Mouse (Mus musculus) kidney, embryonic 16.5 days (tissue): ENCODE data around the gene Tmem50a. TPM values are rescaled to one million over a fixed set of nuclear protein-coding genes. Genes with fewer than 3 reads are reported as not detected.
"Not testable (repeated sequence)": the region's sequence is repeated elsewhere in the genome, so short reads cannot be mapped to it uniquely, and the experiment has no call there.

Source experiments
- ATAC-seq: fragments of 200-750 bp; cut with Nextera tagmentation; 2 replicates; pipeline ENCODE4 v1.8.0; 2017; ENCODE audit warnings: moderate TSS enrichment; ENCODE audit not compliant: low FRiP score, low TSS enrichment
- H3K27ac ChIP-seq: fragments of 300-500 bp; sonication (generic); 2 replicates; pipeline ENCODE4 v1.5.1; 2014; ENCODE audit warnings: low read length
- H3K27me3 ChIP-seq: fragments of 300-500 bp; sonication (generic); 2 replicates; pipeline ENCODE4 v1.6.1; 2014; ENCODE audit warnings: low read length, control low read depth, mixed read lengths; ENCODE audit not compliant: insufficient read depth
- H3K36me3 ChIP-seq: fragments of 300-500 bp; sonication (generic); 2 replicates; pipeline ENCODE4 v1.6.1; 2014; ENCODE audit warnings: low read length, control low read depth, mixed read lengths; ENCODE audit not compliant: insufficient read depth
- H3K4me1 ChIP-seq: fragments of 300-500 bp; sonication (generic); 2 replicates; pipeline ENCODE4 v1.6.1; 2014; ENCODE audit warnings: low read length, control low read depth, mixed read lengths; ENCODE audit not compliant: insufficient read depth
- H3K4me2 ChIP-seq: fragments of 300-500 bp; sonication (generic); replicated peaks from 2 replicates; pipeline ENCODE4 v1.6.1; 2014; ENCODE audit warnings: low read depth, low read length
- H3K4me3 ChIP-seq: fragments of 300-500 bp; sonication (generic); 2 replicates; pipeline ENCODE4 v1.5.1; 2014; ENCODE audit warnings: mild to moderate bottlenecking, low read length
- H3K9ac ChIP-seq: fragments of 300-500 bp; sonication (generic); replicated peaks from 2 replicates; pipeline ENCODE4 v1.6.1; 2014; ENCODE audit warnings: low read length
- H3K9me3 ChIP-seq: fragments of 300-500 bp; sonication (generic); 2 replicates; pipeline ENCODE4 v1.6.1; 2016; ENCODE audit warnings: low read length, control low read depth
- WGBS: fragments of 180-500 bp; shearing (Covaris S2); extraction: QIAGEN DNeasy Blood & Tissue Kit; methylation state at CpG from one replicate; pipeline ENCODE4 v1.1.7; 2014; 5-methylcytosine and 5-hydroxymethylcytosine counted together
- polyA plus RNA-seq: library from polyadenylated mRNA; unstranded; fragments of >200 nt; fragmentation: Nextera tagmentation; extraction: Ambion mirVana; gene quantifications from 2 replicates; pipeline ENCODE4 v1.2.1, GENCODE M21; 2015

The Tmem50a gene
- polyA plus RNA-seq, 1 experiment from 2014 or later = 177 TPM

DNA sequence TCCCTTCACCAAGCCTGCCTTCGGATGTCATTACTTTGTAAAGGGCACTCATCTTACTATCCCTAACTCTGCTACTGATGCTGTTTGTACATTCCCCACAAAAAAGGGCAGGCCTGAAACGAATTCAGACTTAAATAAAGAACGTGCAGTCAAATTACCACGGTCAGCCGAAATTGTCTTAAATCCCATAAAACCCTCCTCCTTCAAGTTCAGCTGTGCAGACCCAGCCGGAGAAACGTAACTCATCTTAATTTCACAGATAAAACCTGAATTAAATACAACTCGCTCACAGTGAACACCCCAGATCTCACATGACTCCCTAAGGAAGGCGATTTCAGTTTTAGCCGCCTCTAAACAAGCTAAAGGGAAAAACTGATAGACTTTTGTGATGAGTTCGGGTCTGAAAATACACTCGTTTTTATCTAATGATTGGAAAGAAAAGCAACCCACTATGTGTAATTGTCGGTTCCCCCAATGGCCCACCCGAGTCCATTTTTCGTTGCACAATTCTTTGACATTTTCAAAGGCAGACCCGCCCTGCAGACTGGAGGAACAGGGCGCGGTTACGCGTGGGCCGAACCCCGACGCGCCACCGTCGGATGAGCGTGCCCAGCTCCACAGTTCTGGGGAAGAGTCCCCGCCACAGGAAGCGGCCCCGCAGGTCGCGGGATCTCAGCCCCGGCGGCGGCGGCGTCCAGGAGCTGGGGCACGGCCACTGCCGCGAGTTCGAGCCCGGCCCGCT lies 531 bp downstream of the Tmem50a start:
- whole genome bisulfite sequencing = under 1% methylated on average over 43 of the region's 43 CpGs
- H3K36me3 ChIP-seq = peaks cover 10% of the 10 kb centered on the region
- peak; percentile 70 for ATAC-seq
- peak overlapping the region; percentile 84 for H3K4me2 ChIP-seq
- no peaks in the 10 kb centered on the region for H3K27me3 ChIP-seq
- no peaks in the 10 kb centered on the region for H3K9me3 ChIP-seq
- H3K4me3 ChIP-seq = peak overlapping the region; percentile 84
- H3K27ac ChIP-seq = peak overlapping the region; percentile 90
- peaks cover 16% of the 10 kb centered on the region; the same call in 1 of the 2 replicates for H3K4me1 ChIP-seq
- peak overlapping the region; percentile 88 for H3K9ac ChIP-seq

DNA sequence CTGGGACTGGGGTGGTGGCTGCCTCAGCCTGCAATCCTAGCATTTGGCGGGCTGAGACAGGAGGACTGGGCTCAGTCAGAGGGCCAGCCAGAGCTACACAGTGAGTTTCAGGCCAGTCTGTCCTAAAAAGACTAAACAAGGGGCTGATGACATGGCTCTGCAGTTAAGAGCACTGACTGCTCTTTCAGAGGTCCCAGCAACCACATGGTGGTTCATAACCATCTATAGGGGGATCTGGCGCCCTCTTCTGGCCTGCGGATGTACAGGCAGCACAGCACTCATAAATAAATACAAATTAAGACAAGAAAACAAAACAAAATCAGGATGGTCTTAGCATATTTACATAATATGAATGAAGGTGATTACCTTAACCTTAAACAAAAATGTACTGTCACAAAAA lies 1.4 kb downstream of the Tmem50a start:
- Histone ChIP-seq H3K36me3 (peaks cover 18% of the 10 kb centered on the region), H3K4me3 (no peak overlapping the region), H3K9me3 (no peaks in the 10 kb centered on the region), H3K27ac (no peak overlapping the region), H3K4me2 (peak overlapping the region; percentile 84; the same call in 1 of the 2 replicates), H3K27me3 (no peaks in the 10 kb centered on the region), H3K9ac (no peak overlapping the region; the same call in 1 of the 2 replicates), H3K4me1 (peaks cover 16% of the 10 kb centered on the region; the same call in 1 of the 2 replicates)
- ATAC-seq = no peak
- WGBS = 32% methylated on average over 3 of the region's 3 CpGs

DNA sequence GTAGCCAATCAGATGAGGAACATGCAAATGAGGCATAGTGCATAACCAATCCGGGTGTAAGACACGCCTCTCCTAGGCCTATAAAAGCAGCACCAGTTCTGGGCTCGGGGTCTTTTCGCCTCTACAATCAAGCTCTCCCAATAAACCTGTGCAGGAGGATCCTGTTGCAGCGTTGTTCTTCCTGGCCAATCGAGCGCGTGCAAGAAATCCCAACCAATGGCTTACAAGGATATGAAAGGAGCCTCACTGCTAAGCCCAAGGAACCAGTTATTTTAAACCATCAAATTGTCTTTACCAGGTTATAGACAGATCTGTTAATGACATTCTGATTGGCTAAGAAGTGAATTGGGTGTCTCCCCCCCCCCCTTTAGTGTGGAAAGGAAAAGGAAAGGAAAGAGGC lies 3.4 kb downstream of the Tmem50a start:
- not testable (repeated sequence) for H3K27me3 ChIP-seq, H3K4me2 ChIP-seq, H3K9ac ChIP-seq, H3K9me3 ChIP-seq, ATAC-seq, H3K27ac ChIP-seq, H3K4me3 ChIP-seq
- 98% methylated on average over 6 of the region's 8 CpGs for whole genome bisulfite sequencing
- Histone ChIP-seq H3K36me3 (peaks cover 30% of the 10 kb centered on the region), H3K4me1 (peaks cover 16% of the 10 kb centered on the region; the same call in 1 of the 2 replicates)

DNA sequence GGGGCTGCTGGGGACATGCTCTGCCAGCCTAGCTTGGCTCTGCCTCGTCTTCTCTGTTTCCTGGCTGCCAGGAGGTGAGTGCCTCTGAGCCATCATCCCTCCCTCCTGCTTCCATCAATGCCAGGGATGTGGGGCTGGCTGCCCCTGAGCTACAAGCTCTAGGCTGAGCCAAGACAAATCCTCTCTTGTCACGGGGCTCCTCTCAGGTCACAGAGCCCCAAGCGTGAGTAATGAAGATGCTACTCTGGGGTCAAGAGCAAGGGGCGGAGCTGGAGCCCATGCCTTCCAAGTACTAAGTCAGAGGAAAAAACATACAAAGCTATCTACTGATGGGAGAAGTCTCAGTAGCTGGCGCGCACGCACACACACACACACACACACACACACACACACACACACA lies 11.8 kb downstream of the Tmem50a start:
- no peak overlapping the region for H3K4me2 ChIP-seq
- no peak for ATAC-seq
- no peaks in the 10 kb centered on the region for H3K27me3 ChIP-seq
- no peak overlapping the region for H3K9ac ChIP-seq
- H3K4me3 ChIP-seq = no peak overlapping the region
- no peak overlapping the region for H3K27ac ChIP-seq
- H3K9me3 ChIP-seq = no peaks in the 10 kb centered on the region
- H3K4me1 ChIP-seq = no peaks in the 10 kb centered on the region
- WGBS = 71% methylated on average over 7 of the region's 7 CpGs
- H3K36me3 ChIP-seq = peaks cover 71% of the 10 kb centered on the region

DNA sequence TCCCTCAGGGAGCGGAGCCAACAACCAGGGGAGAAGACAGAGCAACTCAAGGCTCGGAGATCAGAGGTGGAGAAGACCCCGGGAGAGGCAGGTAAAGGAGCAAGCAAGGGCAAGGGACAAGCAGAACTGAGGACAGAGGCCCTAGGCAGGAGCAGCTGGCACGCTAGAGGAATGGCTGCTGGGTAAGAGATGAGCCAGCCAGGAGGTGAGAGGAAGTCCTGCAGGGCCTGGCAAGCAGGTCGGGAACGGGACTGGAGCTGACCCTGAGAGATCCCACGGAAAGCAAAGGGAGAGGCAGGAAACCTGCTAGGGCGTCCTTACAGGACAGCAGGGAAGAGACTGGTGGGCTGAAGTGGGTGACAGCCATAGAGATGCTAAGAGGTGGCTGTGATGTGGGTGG lies 13.7 kb downstream of the Tmem50a start:
- no peak overlapping the region for H3K4me3 ChIP-seq
- peaks cover 77% of the 10 kb centered on the region for H3K36me3 ChIP-seq
- no peaks in the 10 kb centered on the region for H3K9me3 ChIP-seq
- H3K27ac ChIP-seq = no peak overlapping the region
- H3K4me1 ChIP-seq = no peaks in the 10 kb centered on the region
- H3K9ac ChIP-seq = no peak overlapping the region
- H3K4me2 ChIP-seq = no peak overlapping the region
- WGBS = 94% methylated on average over 8 of the region's 8 CpGs
- no peak for ATAC-seq
- H3K27me3 ChIP-seq = no peaks in the 10 kb centered on the region

DNA sequence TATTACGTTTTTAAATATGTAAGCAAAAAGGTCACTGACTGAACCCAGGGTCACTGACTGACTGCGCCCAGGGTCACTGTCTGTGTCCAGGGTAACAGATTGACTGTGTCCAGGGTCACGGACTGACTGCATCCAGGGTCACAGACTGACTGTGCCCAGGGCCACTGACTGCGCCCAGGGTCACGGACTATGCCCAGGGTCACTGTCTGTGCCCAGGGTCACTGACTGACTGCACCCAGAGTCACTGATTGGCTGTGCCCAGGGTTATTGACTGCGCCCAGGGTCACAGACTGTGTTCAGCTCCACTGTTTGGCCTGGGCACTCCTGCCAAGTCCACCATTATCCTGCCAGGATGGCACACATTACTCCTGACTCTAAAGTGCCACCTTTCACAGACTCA lies 17.6 kb downstream of the Tmem50a start:
- Histone ChIP-seq H3K36me3 (peaks cover 51% of the 10 kb centered on the region), H3K9ac (no peak overlapping the region), H3K4me2 (no peak overlapping the region), H3K4me3 (no peak overlapping the region), H3K27me3 (no peaks in the 10 kb centered on the region), H3K9me3 (no peaks in the 10 kb centered on the region), H3K27ac (no peak overlapping the region), H3K4me1 (no peaks in the 10 kb centered on the region)
- no peak for ATAC-seq
- 90% methylated on average over 6 of the region's 6 CpGs for WGBS

DNA sequence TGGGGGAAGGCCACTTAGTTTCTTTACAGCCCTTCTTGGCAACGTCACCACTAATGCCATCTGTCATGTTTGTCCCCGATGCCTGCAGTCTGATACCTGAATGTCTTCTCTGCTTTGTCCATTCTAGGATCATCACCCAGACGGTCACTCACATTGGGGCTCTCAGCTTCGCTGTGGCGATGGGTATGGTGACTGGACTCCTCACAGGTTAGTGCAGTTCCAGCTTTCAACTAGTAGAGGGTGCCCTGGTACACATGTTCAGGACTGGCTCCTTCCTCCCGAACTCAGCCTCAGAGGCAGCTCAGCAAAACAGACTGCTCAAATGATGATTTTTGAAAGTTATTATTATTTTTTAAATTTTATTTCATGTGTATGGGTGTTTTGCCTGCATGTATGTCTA lies 22.7 kb downstream of the Tmem50a start:
- peaks cover 14% of the 10 kb centered on the region for H3K36me3 ChIP-seq
- H3K4me3 ChIP-seq = no peak overlapping the region
- H3K9me3 ChIP-seq = no peaks in the 10 kb centered on the region
- no peaks in the 10 kb centered on the region for H3K4me1 ChIP-seq
- H3K27ac ChIP-seq = no peak overlapping the region
- ATAC-seq = no peak
- no peak overlapping the region for H3K9ac ChIP-seq
- no peaks in the 10 kb centered on the region for H3K27me3 ChIP-seq
- no peak overlapping the region for H3K4me2 ChIP-seq
- 76% methylated on average over 6 of the region's 6 CpGs for WGBS

DNA sequence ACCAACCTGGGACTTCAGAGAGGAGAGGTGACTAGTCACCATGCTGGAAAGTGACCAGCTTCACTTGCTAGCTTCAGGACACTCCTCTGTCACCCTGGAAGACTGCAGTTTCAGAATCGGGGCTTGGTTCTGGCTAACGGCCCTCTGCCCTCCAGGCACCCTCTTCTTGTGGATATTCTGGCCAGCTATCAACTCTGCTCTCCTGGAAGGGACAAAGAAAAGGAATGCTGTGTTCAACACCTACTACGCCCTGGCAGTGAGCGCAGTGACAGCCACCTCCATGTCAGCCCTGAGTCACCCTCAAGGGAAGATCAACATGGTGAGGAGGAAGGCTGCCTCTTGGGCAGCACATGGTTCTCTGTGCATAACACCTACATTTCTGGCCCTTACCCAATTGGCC lies 30.5 kb downstream of the Tmem50a start:
- Histone ChIP-seq H3K36me3 (no peaks in the 10 kb centered on the region), H3K4me2 (no peak overlapping the region), H3K4me3 (no peak overlapping the region), H3K27me3 (no peaks in the 10 kb centered on the region), H3K9ac (no peak overlapping the region), H3K4me1 (no peaks in the 10 kb centered on the region), H3K27ac (no peak overlapping the region), H3K9me3 (no peaks in the 10 kb centered on the region)
- WGBS = 89% methylated on average over 4 of the region's 4 CpGs
- no peak for ATAC-seq

DNA sequence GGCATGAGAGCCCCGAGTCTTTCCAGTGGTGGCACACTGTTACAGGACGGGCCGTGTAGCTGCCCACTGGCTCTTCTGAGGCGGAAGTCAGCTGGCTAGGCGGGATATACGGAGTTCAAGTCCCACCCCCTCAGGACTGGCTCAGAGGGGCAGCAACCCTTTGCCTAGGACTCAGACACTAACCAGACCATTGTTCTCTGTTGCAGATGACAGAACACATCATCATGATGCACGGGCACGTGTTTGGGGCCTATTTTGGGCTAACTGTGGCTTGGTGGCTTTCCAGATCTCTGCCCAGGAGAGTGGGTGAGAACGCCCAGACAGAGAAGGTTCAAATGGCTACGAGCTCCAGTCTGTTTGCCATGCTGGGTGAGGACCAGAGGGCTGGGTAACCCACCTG lies 31.0 kb downstream of the Tmem50a start:
- H3K27me3 ChIP-seq = no peaks in the 10 kb centered on the region
- no peak for ATAC-seq
- no peaks in the 10 kb centered on the region for H3K36me3 ChIP-seq
- H3K4me3 ChIP-seq = no peak overlapping the region
- 87% methylated on average over 10 of the region's 10 CpGs for WGBS
- no peak overlapping the region for H3K9ac ChIP-seq
- no peaks in the 10 kb centered on the region for H3K4me1 ChIP-seq
- no peak overlapping the region for H3K4me2 ChIP-seq
- no peaks in the 10 kb centered on the region for H3K9me3 ChIP-seq
- H3K27ac ChIP-seq = no peak overlapping the region

DNA sequence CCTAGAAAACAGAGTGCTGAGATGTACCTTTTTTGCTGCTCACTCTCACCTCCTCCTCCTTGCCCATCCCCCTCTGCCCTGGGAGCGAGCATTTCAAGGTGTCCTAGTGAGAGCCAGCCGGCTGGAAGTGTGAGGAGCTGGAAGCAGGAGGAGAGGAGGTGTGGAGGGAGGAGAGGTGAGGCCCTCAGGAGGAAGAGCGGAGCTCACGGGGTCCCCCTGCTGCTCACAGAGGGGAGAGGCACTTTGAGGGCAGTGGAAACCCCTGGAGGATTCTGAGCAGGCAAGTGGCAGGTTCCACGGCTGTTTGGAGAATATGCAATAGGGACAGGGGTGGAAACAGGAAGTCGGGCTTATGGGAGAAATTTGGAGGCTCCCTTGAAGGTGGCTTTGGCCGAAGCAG lies 31.6 kb downstream of the Tmem50a start:
- H3K9me3 ChIP-seq = no peaks in the 10 kb centered on the region

More for the DNA sequence above, 31.6 kb downstream of the Tmem50a start:
- H3K4me1 ChIP-seq = no peaks in the 10 kb centered on the region
- no peak overlapping the region for H3K4me2 ChIP-seq
- no peaks in the 10 kb centered on the region for H3K27me3 ChIP-seq
- no peak for ATAC-seq
- H3K27ac ChIP-seq = no peak overlapping the region
- no peaks in the 10 kb centered on the region for H3K36me3 ChIP-seq
- WGBS = 31% methylated on average over 7 of the region's 7 CpGs
- no peak overlapping the region for H3K4me3 ChIP-seq
- no peak overlapping the region for H3K9ac ChIP-seq
